Mouse (Mus musculus): ENCODE measurements around the gene Ciita.

Gene Ciita

GRCm38 (mm10) chr16:10520908-10521614 lies 41.2 kb downstream of the Ciita start:
- peak; percentile 49 to 81 for DNase-seq

DNA sequence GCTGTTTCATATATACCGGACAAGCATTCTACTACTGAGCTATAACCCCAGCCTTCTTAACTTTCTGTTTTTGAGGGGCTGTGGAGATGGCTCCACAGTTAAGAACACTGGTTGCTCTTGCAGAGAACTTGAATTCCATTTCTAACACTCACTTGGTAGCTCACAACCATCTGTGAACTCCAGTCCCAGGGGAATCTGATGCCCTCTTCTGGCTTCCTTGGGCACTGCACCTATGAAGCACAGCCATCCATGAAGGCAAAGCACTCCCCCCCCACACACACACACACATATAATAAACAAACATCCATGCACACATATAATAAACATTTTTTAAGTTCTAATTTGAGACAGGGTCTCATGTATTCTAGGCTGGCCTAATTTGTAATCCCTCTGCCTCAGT lies 43.0 kb downstream of the Ciita start:
- DNase-seq: peak; percentile 67 to 83

DNA sequence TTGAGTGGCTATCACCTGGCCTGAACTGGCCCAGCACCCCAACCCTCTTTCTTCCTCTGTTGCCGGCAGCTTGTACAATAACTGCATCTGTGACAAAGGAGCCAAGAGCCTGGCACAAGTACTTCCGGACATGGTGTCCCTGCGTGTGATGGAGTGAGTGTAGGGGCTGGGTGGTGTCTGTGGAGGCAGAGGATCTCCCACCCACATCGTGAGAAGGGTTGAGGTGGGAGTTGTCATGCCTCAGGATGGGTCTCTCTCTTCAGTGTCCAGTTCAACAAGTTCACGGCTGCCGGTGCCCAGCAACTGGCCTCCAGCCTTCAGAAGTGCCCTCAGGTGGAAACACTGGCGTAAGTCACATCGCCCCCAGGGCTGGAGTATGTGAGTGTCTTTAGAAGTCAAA lies 43.8 kb downstream of the Ciita start:
- no peak for DNase-seq

- no peak for DNase-seq
Measured at GRCm38 (mm10) chr16:10524866-10525609, 45.2 kb downstream of the Ciita start.

GRCm38 (mm10) chr16:10525610-10525980 lies 45.7 kb downstream of the Ciita start:
- no peak for DNase-seq

- DNase-seq: no peak
Measured at GRCm38 (mm10) chr16:10527046-10527644, 47.3 kb downstream of the Ciita start.

- DNase-seq: no peak
Measured at GRCm38 (mm10) chr16:10528382-10528781, 48.5 kb downstream of the Ciita start.

DNA sequence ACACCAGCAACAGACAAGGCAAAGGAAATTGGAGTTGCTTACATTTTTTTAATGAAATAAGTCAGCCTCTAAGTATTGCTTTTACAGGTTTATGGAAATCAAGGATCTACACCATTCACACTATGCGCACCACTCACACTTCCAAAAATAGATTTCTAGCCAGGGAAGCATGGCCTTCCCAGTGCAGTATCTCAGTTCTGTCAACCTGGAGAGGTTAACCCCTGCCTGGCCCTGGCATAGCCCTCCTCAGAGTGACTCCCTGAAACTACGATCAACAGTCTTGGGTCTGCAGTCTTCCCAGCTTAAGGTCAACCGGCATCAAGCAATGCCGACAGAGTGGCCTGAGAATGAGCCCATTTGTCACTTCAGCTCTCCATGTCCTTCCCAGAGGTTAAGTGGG lies 50.3 kb downstream of the Ciita start:
- no peak for DNase-seq

DNA sequence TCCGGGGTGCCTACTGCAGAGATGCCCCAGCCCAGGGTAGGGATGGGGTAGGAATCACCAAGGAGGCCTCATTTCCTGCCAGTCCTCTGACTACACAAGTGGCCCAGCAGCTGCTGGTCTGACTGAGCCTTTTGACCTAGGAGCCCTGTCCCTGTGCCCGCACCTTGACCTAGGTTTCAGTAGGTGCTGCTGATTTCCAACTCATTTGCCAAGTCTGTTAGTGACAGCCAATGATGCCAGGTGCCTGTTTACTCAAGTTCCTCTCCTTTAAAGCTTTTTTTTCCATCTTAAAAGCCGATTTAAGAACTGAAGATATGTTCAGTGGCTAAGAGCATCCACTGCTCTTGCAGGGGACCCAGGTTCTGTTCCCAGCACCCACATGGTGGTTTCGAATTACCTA lies 53.9 kb downstream of the Ciita start:
- DNase-seq: no peak

GRCm38 (mm10) chr16:10534567-10534966 lies 54.7 kb downstream of the Ciita start:
- DNase-seq: no peak

DNA sequence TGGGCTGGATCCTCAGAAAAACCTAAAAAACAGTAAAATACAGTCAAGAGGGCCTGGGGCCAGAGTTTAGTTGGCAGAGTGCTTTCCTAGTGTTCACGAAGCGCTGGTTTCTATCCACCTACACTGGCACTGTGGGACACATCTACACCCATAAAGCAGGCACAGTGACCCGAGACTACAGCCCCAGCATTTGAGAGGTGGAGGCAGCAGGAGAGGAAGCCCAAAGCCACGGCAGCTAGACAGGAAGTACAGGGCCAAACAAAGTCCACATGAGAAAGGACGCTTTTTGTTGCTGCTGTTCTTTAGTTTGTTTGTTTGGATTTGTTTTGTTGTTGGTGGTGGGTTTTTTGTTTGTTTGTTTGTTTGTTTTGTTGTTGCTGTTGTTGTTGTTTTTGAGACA lies 56.5 kb downstream of the Ciita start:
- DNase-seq: no peak

DNA sequence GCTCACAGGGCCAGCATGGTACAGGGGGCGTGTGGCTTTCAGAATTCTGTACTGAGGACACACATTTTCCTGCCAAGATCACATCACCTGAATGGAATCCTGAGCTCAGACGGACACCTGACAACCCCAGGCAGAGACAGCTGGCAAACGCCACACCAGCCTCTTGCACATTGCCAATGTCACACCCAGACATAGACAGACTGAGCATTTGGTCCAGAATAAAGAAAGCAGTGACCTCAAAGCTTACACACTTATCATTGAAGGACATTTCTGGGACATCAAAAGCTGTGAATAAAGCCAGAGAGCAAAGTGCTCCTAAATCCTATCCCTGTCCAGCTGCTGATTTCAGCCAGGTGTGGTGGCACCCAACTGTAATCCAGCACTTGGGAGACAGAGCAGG lies 57.1 kb downstream of the Ciita start:
- DNase-seq: no peak

GRCm38 (mm10) chr16:10540763-10541597 lies 61.1 kb downstream of the Ciita start:
- no peak for DNase-seq

DNA sequence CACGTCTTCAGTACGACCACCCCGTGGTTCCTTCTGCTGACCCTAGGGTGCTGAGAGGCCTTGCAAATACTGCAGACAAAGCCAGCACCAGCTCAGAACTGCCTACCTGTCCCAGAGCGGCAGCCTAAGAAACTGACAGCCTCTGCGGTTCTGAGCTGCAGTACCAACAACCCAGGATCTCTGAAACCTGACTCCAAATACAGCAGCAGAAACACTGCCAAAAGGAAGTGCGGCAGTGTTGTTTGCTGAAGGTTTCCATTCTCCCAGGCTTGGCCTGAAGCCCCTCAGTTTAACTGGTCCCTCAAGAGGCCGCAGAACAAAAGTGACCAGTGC lies 61.7 kb downstream of the Ciita start:
- DNase-seq: no peak

GRCm38 (mm10) chr16:10542266-10542665 lies 62.4 kb downstream of the Ciita start:
- DNase-seq: no peak

GRCm38 (mm10) chr16:10542698-10543365 lies 63.0 kb downstream of the Ciita start, which contains the start of gene Dexi:
TSS of gene Dexi (minus strand) at chr16:10543054.
- DNase-seq: peak; percentile 87 to 92

GRCm38 (mm10) chr16:10544995-10545622 lies 65.2 kb downstream of the Ciita start, which contains the start of gene Clec16a:
TSS of gene Clec16a (plus strand) at chr16:10545339.
- DNase-seq: peak; percentile 94 to 95

DNA sequence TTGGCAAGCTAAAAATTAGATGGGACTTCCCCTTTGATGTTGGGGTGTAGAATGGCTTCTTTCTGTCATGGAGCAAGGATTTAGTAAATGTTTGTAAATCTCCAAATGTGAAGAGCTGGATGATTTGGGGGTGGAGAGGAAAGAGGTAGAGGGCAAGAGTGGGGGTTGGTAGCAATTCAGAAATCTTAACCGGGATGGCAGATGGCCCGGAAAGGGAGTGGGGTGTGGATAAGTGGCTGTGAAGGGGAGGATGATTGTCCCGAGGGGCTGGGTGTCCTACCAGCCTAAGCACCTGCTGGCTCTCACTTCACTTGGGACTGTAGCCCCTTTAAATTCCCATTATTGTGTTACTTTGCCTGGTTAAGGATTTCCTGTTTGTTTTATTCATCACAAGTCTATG lies 67.0 kb downstream of the Ciita start:
- no peak for DNase-seq

GRCm38 (mm10) chr16:10548938-10549337 lies 69.1 kb downstream of the Ciita start:
- DNase-seq: no peak

DNA sequence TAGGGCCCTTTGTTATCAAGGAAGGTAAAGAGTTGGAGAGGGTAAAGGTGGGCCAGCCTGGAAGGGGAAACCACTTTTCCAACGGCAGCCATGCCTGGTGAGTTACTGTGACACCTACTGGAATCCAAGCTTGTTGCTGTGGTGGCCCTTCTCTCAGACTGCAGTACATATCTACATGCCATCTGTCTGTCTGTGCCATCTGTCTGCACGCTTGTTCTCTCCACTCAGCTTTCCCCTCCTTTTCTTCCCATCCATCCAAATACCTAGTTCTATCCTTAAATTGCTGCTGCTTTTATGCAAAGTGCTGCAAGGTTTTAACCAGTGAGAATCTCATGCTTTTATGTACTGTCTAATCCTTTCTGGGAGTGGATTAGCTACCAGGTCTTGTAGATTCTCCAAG lies 69.7 kb downstream of the Ciita start:
- no peak for DNase-seq

DNA sequence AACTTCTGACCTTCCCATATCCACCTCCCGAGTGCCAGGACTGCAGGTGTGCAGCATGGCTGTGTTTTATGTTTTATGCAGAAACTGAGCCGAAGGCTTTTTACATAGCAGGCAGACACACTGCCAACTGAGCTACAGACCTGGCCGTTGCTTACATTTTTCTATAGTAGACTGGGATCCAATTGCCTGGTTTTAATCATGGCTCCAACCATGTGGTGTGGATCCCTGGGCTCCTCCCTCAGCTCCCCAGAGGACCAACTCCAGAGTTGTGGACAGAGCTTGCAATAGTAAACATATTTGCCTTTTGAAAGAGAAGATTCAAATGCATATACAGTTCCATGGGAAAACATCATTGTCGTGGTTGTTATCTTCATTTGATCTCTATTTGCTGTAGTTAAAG lies 71.7 kb downstream of the Ciita start:
- no peak for DNase-seq

- DNase-seq: no peak
Measured at GRCm38 (mm10) chr16:10553858-10554257, 74.0 kb downstream of the Ciita start.

Data from spleen, adult 18-20 months (tissue).